Comparison of ENCODE assay signal across 19 mouse cellular contexts in the genomic region with DNA sequence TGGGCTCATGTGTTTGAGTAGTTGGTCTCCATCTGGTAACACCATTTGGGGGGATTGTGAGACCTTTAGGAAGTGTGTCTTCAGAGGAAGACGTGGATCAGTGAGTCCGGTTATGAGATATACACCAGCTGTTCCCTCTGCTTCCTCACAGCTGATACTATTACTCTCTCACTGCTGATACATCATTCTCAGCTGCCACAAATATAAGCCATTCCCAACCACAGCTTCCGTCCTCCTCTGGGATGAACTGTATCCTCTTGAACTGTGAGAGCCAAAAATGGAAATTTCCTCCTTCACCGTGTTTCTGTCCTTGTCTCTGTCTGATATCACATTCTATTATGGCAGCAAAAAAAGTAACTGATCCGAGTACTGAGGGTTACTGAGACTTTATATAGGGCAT.
"Had no signal": no experiment of that assay in that cellular context is flagged by ENCODE, and none has a peak within 500 bp of the region (broad histone marks: within the 10 kb centered on the region; RNA-seq: fewer than 3 reads in every experiment).

No protein-coding gene starts in this region.

- ATAC-seq: intestine, embryonic 15.5 days; liver, postnatal 0 days; midbrain, embryonic 15.5 days had no signal

- H3K4me1 ChIP-seq: intestine, embryonic 15.5 days had no signal

- H3K9ac ChIP-seq: intestine, embryonic 15.5 days; kidney, embryonic 15.5 days; liver, embryonic 14.5 days; liver, postnatal 0 days; lung, embryonic 15.5 days; midbrain, embryonic 15.5 days had no signal

- H3K36me3 ChIP-seq: intestine, embryonic 15.5 days; kidney, embryonic 15.5 days; lung, embryonic 15.5 days; midbrain, embryonic 10.5 days; midbrain, embryonic 15.5 days had no signal

- H3K27ac ChIP-seq: intestine, embryonic 15.5 days; kidney, embryonic 15.5 days; left cerebral cortex, adult 2 months; liver, embryonic 14.5 days; lung, embryonic 15.5 days; midbrain, embryonic 10.5 days; midbrain, embryonic 15.5 days; stomach, postnatal 0 days had no signal

- H3K27me3 ChIP-seq: intestine, embryonic 15.5 days; kidney, embryonic 15.5 days; lung, embryonic 15.5 days; megakaryocyte, embryonic 14.5 days; midbrain, embryonic 15.5 days had no signal

- H3K9me3 ChIP-seq: intestine, embryonic 15.5 days; kidney, embryonic 15.5 days; lung, embryonic 15.5 days; megakaryocyte, embryonic 14.5 days; midbrain, embryonic 10.5 days; midbrain, embryonic 15.5 days had no signal

- H3K4me2 ChIP-seq: intestine, embryonic 15.5 days; kidney, embryonic 15.5 days; lung, embryonic 15.5 days; midbrain, embryonic 15.5 days had no signal

- DNase-seq: kidney, adult 11 months; kidney, adult 8-10 months; kidney, postnatal 10 days; kidney, postnatal 36 days; layer of hippocampus, postnatal 36 days; liver, postnatal 0 days; lung, postnatal 36 days; thymus, adult 2 months; thymus, postnatal 14 days; thymus, postnatal 4 days had no signal

- H3K4me3 ChIP-seq: intestine, embryonic 15.5 days; kidney, embryonic 15.5 days; left cerebral cortex, adult 2 months; lung, embryonic 15.5 days; megakaryocyte, embryonic 14.5 days; midbrain, embryonic 10.5 days; midbrain, embryonic 15.5 days had no signal
